Comparison of ENCODE assay signal across 11 mouse cellular contexts in genomic region chr9:70249881-70250681, GRCm38 (mm10). TPM values are rescaled to one million over a fixed set of nuclear protein-coding genes. Genes with fewer than 3 reads are reported as not detected.
DNase-seq lines count a peak whose midpoint lies in the region; ATAC-seq lines count a peak whose summit lies in the region.
"Had no signal": no experiment of that assay in that cellular context is flagged by ENCODE, and none has a peak within 500 bp of the region (broad histone marks: within the 10 kb centered on the region; RNA-seq: fewer than 3 reads in every experiment).

No protein-coding gene starts in this region.

- H3K9ac ChIP-seq in limb, embryonic 12.5 days (replicated peaks): no peak overlapping the region
- H3K9ac ChIP-seq in neural tube, embryonic 14.5 days (replicated peaks; ENCODE audit: low read depth, low read length): no peak overlapping the region
- H3K9ac ChIP-seq in intestine, embryonic 16.5 days (ENCODE audit: low read depth, low read length): no peak overlapping the region
- H3K9ac ChIP-seq: embryonic facial prominence, embryonic 13.5 days; heart, embryonic 13.5 days had no signal

- DNase-seq in limb, embryonic 10.5 days (ENCODE audit: low spot score): no peak
- peak; percentile 45 to 51 for DNase-seq in adrenal gland, postnatal 36 days
- DNase-seq in kidney, adult 9 months: peak; percentile 77
- no peak for DNase-seq in left cerebral cortex, postnatal 10 days (ENCODE audit: extremely low spot score in 1 of 2, low spot score in 2 of 2)
- DNase-seq in right cerebral cortex, postnatal 4 days: no peak

- no peak overlapping the region for H3K4me3 ChIP-seq in limb, embryonic 12.5 days (replicated peaks)
- H3K4me3 ChIP-seq in limb, embryonic 10.5 days: no peak overlapping the region
- H3K4me3 ChIP-seq in neural tube, embryonic 14.5 days (ENCODE audit: low read depth, low read length): no peak overlapping the region
- H3K4me3 ChIP-seq in intestine, embryonic 16.5 days (ENCODE audit: low read length): no peak overlapping the region
- H3K4me3 ChIP-seq: embryonic facial prominence, embryonic 13.5 days; heart, embryonic 13.5 days; megakaryocyte, embryonic 14.5 days had no signal

- no peak overlapping the region for H3K4me2 ChIP-seq in limb, embryonic 12.5 days
- no peak overlapping the region for H3K4me2 ChIP-seq in neural tube, embryonic 14.5 days (ENCODE audit: low read depth, low read length)
- no peak overlapping the region for H3K4me2 ChIP-seq in intestine, embryonic 16.5 days (ENCODE audit: low read depth, low read length)
- H3K4me2 ChIP-seq: embryonic facial prominence, embryonic 13.5 days; heart, embryonic 13.5 days had no signal

- no peaks in the 10 kb centered on the region for H3K9me3 ChIP-seq in limb, embryonic 12.5 days
- no peaks in the 10 kb centered on the region for H3K9me3 ChIP-seq in limb, embryonic 10.5 days (replicated peaks)
- no peaks in the 10 kb centered on the region for H3K9me3 ChIP-seq in neural tube, embryonic 14.5 days (ENCODE audit: control insufficient read depth, low read length)
- H3K9me3 ChIP-seq in intestine, embryonic 16.5 days (ENCODE audit: control insufficient read depth, low read length): no peaks in the 10 kb centered on the region
- H3K9me3 ChIP-seq: heart, embryonic 13.5 days; megakaryocyte, embryonic 14.5 days had no signal

- H3K4me1 ChIP-seq in limb, embryonic 12.5 days (replicated peaks): peaks cover 18% of the 10 kb centered on the region
- H3K4me1 ChIP-seq in limb, embryonic 10.5 days: peaks cover 24% of the 10 kb centered on the region
- H3K4me1 ChIP-seq in neural tube, embryonic 14.5 days (ENCODE audit: control insufficient read depth, insufficient read depth, low read length): no peaks in the 10 kb centered on the region
- H3K4me1 ChIP-seq in intestine, embryonic 16.5 days (ENCODE audit: control insufficient read depth, insufficient read depth, low read length): peaks cover 8% of the 10 kb centered on the region; the same call in 1 of the 2 replicates

- 48% methylated on average over 12 of the region's 12 CpGs for WGBS in limb, embryonic 12.5 days
- WGBS in limb, embryonic 10.5 days: 64% methylated on average over 12 of the region's 12 CpGs
- WGBS in neural tube, embryonic 14.5 days: 37% methylated on average over 12 of the region's 12 CpGs
- 55% methylated on average over 12 of the region's 12 CpGs for WGBS in intestine, embryonic 16.5 days

- peak overlapping the region; percentile 45; the same call in 1 of the 2 replicates for H3K27ac ChIP-seq in limb, embryonic 12.5 days
- no peak overlapping the region for H3K27ac ChIP-seq in limb, embryonic 10.5 days
- no peak overlapping the region for H3K27ac ChIP-seq in neural tube, embryonic 14.5 days (ENCODE audit: low read depth, low read length)
- no peak overlapping the region for H3K27ac ChIP-seq in intestine, embryonic 16.5 days (ENCODE audit: low read length)
- H3K27ac ChIP-seq: embryonic facial prominence, embryonic 13.5 days; heart, embryonic 13.5 days had no signal

- ATAC-seq in limb, embryonic 12.5 days (ENCODE audit: insufficient number of reproducible peaks, insufficient read depth, low FRiP score, low TSS enrichment, low read depth): no peak
- ATAC-seq in neural tube, embryonic 14.5 days (ENCODE audit: low read depth): peak; percentile 79
- ATAC-seq in intestine, embryonic 16.5 days: no peak

- no peaks in the 10 kb centered on the region for H3K27me3 ChIP-seq in limb, embryonic 12.5 days
- H3K27me3 ChIP-seq in limb, embryonic 10.5 days (ENCODE audit: low read depth, poor library complexity, severe bottlenecking): no peaks in the 10 kb centered on the region
- no peaks in the 10 kb centered on the region for H3K27me3 ChIP-seq in neural tube, embryonic 14.5 days (ENCODE audit: control insufficient read depth, insufficient read depth, low read length)
- no peaks in the 10 kb centered on the region for H3K27me3 ChIP-seq in intestine, embryonic 16.5 days (replicated peaks; ENCODE audit: control insufficient read depth, insufficient read depth, low read length)
- H3K27me3 ChIP-seq: embryonic facial prominence, embryonic 13.5 days; heart, embryonic 13.5 days; megakaryocyte, embryonic 14.5 days had no signal

- no peaks in the 10 kb centered on the region for H3K36me3 ChIP-seq in limb, embryonic 12.5 days
- H3K36me3 ChIP-seq in limb, embryonic 10.5 days: no peaks in the 10 kb centered on the region
- H3K36me3 ChIP-seq in neural tube, embryonic 14.5 days (ENCODE audit: control insufficient read depth, insufficient read depth, low read length): no peaks in the 10 kb centered on the region
- H3K36me3 ChIP-seq in intestine, embryonic 16.5 days (ENCODE audit: control insufficient read depth, insufficient read depth, low read length): no peaks in the 10 kb centered on the region
- H3K36me3 ChIP-seq: embryonic facial prominence, embryonic 13.5 days had no signal

- intact Hi-C loops in left cerebral cortex, postnatal 10 days (cut with DNase I): no loop called here

RNA-seq across cellular contexts. Expression of gene Myo1e, which starts 42.9 kb away (rescaled TPM):
- 24.6 and 26.8 TPM in 2 replicates for polyA plus RNA-seq in limb, embryonic 12.5 days (2016; fragmentation: Nextera tagmentation; extraction: Ambion mirVana)
- 13.3 and 18.9 TPM in 2 replicates for polyA plus RNA-seq in limb, embryonic 10.5 days (2016; fragmentation: Nextera tagmentation; extraction: Ambion mirVana)
- total RNA-seq in adrenal gland, postnatal 36 days (2021): 10 to 100 TPM; 20.6 to 26.8 TPM
- polyA plus RNA-seq in neural tube, embryonic 14.5 days (2014; fragmentation: Nextera tagmentation; extraction: Ambion mirVana): 3.6 and 6.4 TPM in 2 replicates
- total RNA-seq in left cerebral cortex, postnatal 10 days (2021): 1 to 10 TPM; 7.6 to 9.9 TPM
- polyA plus RNA-seq in intestine, embryonic 16.5 days (2015; fragmentation: Nextera tagmentation; extraction: Ambion mirVana): 18.2 and 19.5 TPM in 2 replicates

Comparison
In these comparisons a context has a peak if more than half of its experiments do, and no peak if none do; other contexts are left out.
1. DNase-seq: peak in adrenal gland, postnatal 36 days (2 of 2) and kidney, adult 9 months (single experiment); none in limb, embryonic 10.5 days (single experiment), left cerebral cortex, postnatal 10 days (0 of 2) and right cerebral cortex, postnatal 4 days (single experiment).